Mouse (Mus musculus) bone marrow, adult 2 months (tissue): Measurements from ENCODE around the gene Olfr61.

Experiments used
- CTCF ChIP-seq: fragments of 200-500 bp; IDR thresholded peaks from 2 replicates; pipeline ENCODE4 v1.5.1; 2011; ENCODE audit warnings: low read length, control low read depth; ENCODE audit not compliant: control insufficient read depth, insufficient read depth
- POLR2A ChIP-seq: fragments of 200-500 bp; IDR thresholded peaks from 2 replicates; pipeline ENCODE4 v1.6.1; 2011; ENCODE audit warnings: low read depth, mild to moderate bottlenecking, control low read depth, low read length, borderline replicate concordance; ENCODE audit not compliant: control insufficient read depth

DNA sequence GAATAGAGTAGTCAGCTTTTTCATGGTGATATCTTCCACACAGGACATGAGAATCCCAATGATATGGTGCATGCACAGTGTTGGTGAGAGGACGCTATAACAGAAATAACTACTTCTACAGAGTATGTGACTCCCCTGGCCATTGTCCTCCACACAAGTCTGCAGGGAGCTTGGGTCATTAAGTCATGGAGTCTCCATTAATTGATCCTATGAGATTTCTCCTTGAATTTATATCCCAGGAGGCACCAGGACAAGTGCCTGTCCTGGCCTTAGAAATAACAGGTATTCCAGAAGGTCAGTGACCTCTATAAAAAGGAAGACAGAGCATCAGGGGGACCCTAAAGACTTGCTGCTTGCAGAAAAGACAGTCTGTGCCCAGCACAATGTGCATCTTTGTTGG lies 17.4 kb downstream of the Olfr61 start, which contains the start of gene Olfr53:
- TF ChIP-seq CTCF, result no peak
- no peak for TF ChIP-seq POLR2A
